Mouse (Mus musculus) C2C12 (cell line): ENCODE data around the gene Npas4.

Experiments used
- CEBPB ChIP-seq: IDR thresholded peaks from one replicate; pipeline ENCODE4 v1.6.1; 2011; ENCODE audit warnings: low read depth, mild to moderate bottlenecking, control low read depth, moderate library complexity
- CTCF ChIP-seq: IDR thresholded peaks from one replicate; pipeline ENCODE4 v1.5.1; 2011; ENCODE audit not compliant: control insufficient read depth, insufficient read depth, insufficient read length
- MAX ChIP-seq: IDR thresholded peaks from one replicate; pipeline ENCODE4 v1.6.1; 2011; ENCODE audit warnings: mild to moderate bottlenecking, control low read depth
- MYOG ChIP-seq: IDR thresholded peaks from one replicate; pipeline ENCODE4 v1.6.1; 2011; ENCODE audit not compliant: control insufficient read depth, insufficient read length; ENCODE audit errors: extremely low read depth

- TF ChIP-seq CTCF (no peak), MYOG (no peak), MAX (no peak), CEBPB (no peak)
Observed at GRCm38 (mm10) chr19:5016221-5016742, 26.2 kb upstream of the Npas4 start.
